Mouse (Mus musculus): ENCODE results near the gene Gm28372.

DNA sequence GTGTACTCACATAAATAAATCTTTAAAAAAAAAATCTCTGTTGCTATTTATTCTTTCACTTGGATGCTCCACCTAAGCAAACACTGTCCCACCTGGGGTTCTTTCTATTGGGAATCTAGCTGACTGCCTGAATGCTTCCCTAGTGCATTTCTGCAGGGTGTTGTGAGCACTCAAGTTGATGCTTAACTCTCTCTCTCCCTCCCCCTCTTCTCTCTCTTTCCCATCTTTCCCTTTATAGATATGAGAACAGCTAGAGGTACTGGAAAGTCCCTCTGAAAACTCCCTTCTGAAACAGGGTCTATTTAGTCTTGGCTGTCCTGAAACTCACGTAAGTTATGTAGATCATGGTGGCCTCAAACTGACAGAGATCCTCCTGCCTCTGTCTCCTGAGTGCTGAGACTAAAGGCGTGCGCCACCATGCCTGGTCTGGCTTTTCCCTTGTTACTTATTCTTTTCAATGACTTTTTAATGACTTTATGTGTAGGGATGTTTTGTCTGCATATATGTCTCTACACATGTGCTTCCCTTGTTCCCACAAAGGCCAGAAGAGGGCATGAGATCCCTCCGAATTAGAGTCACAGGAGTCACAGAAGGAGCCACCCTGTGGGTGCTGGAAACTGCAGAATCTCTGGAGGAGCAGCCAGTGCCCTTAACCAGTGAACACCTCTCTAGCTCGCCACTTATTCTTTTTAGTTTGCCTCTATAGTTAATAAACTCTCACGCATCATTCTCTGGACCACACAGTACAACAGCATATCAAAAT, 9.2 kb downstream of the Gm28372 start:
- TF ChIP-seq POLR2A (IDR thresholded peaks at IDR 0.05; ENCODE audit: low read depth, low read length) (no peak), CTCF (IDR thresholded peaks at IDR 0.05; ENCODE audit: extremely low read depth, insufficient read depth, insufficient read length, insufficient replicate concordance) (no peak)
